Comparison of ENCODE assay signal across 26 mouse cellular contexts in the genomic region with DNA sequence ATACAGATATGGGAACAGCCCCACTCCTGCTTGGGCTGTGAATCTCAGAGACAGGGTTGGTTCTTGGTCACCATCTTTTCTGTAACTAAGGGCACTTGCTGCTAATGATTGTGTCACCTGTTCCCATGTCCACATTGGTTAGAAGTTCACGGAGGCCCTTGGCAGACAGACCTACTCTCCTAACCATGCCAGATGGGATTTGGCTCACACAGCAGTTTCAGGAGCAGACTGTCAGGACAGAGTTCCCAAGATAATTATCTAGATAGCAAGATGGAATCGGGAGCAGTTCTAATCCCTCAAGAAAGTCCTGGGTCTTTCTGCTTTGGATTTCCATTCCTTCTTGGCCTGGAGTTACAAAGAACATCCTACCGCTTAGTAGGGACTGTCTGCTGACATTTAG.
DNase-seq lines count a peak whose midpoint lies in the region; ATAC-seq and TF ChIP-seq lines count a peak whose summit lies in the region.
"Had no signal": no experiment of that assay in that cellular context is flagged by ENCODE, and none has a peak within 500 bp of the region (broad histone marks: within the 10 kb centered on the region; RNA-seq: fewer than 3 reads in every experiment).

No protein-coding gene starts in this region.

- 50% methylated on average over 3 of the region's 3 CpGs for WGBS in liver, adult 2 months
- 86% methylated on average over 3 of the region's 3 CpGs for WGBS in liver, embryonic 11.5 days

- no peak for TF ChIP-seq CTCF in liver, adult 2 months (IDR thresholded peaks at IDR 0.05; ENCODE audit: low read depth, low read length)

- H3K4me3 ChIP-seq in liver, adult 2 months (ENCODE audit: insufficient read depth, low read depth, low read length) = no peak overlapping the region
- no peak overlapping the region for H3K4me3 ChIP-seq in liver, embryonic 11.5 days (ENCODE audit: low read depth, low read length)
- H3K4me3 ChIP-seq: embryonic facial prominence, embryonic 13.5 days; embryonic facial prominence, embryonic 15.5 days; erythroblast, embryonic 14.5 days; forebrain, embryonic 13.5 days; forebrain, embryonic 15.5 days had no signal

- no peak overlapping the region for H3K27ac ChIP-seq in liver, adult 2 months (replicated peaks; ENCODE audit: insufficient read depth, low read depth, low read length)
- H3K27ac ChIP-seq in liver, embryonic 11.5 days (ENCODE audit: low read depth, low read length) = no peak overlapping the region
- H3K27ac ChIP-seq: embryonic facial prominence, embryonic 13.5 days; embryonic facial prominence, embryonic 15.5 days; forebrain, embryonic 13.5 days; forebrain, embryonic 15.5 days had no signal

- H3K9me3 ChIP-seq in liver, embryonic 11.5 days (ENCODE audit: control insufficient read depth, low read length) = no peaks in the 10 kb centered on the region
- H3K9me3 ChIP-seq: embryonic facial prominence, embryonic 13.5 days; embryonic facial prominence, embryonic 15.5 days; forebrain, embryonic 13.5 days; forebrain, embryonic 15.5 days had no signal

- H3K9ac ChIP-seq in liver, adult 2 months (ENCODE audit: low read depth, low read length) = no peak overlapping the region
- H3K9ac ChIP-seq in liver, embryonic 11.5 days (ENCODE audit: low read depth, low read length) = no peak overlapping the region
- H3K9ac ChIP-seq: embryonic facial prominence, embryonic 13.5 days; embryonic facial prominence, embryonic 15.5 days; forebrain, embryonic 13.5 days; forebrain, embryonic 15.5 days had no signal

- TF ChIP-seq POLR2A in liver, adult 2 months (IDR thresholded peaks at IDR 0.05; ENCODE audit: extremely low read depth, insufficient read depth, low read length) = no peak

- H3K4me1 ChIP-seq in liver, adult 2 months (ENCODE audit: control insufficient read depth, insufficient read depth, low read length) = no peaks in the 10 kb centered on the region
- no peaks in the 10 kb centered on the region for H3K4me1 ChIP-seq in liver, embryonic 11.5 days (replicated peaks; ENCODE audit: control insufficient read depth, insufficient read depth, low read length)
- H3K4me1 ChIP-seq: embryonic facial prominence, embryonic 15.5 days had no signal

- H3K27me3 ChIP-seq in liver, adult 2 months (ENCODE audit: control insufficient read depth, insufficient read depth, low read length) = no peaks in the 10 kb centered on the region
- no peaks in the 10 kb centered on the region for H3K27me3 ChIP-seq in liver, embryonic 11.5 days (replicated peaks; ENCODE audit: control insufficient read depth, insufficient read depth, low read length)
- H3K27me3 ChIP-seq: CH12.LX; embryonic facial prominence, embryonic 15.5 days; forebrain, embryonic 15.5 days; Patski had no signal

- DNase-seq in adrenal gland, postnatal 10 days = peak; percentile 13
- DNase-seq in adrenal gland, adult 18-20 months (ENCODE audit: low spot score in 2 of 2) = no peak
- DNase-seq in cerebellum, postnatal 10 days = peak; percentile 35 to 48
- no peak for DNase-seq in cerebellum, adult 11-12 months
- DNase-seq in liver, adult 2 months (ENCODE audit: extremely low read depth, low read depth, low spot score) = peak; percentile 93
- no peak for DNase-seq in liver, embryonic 11.5 days (ENCODE audit: low spot score)
- DNase-seq in gonadal fat pad, adult 2 months (ENCODE audit: low read depth) = peak; percentile 28
- no peak for DNase-seq in layer of hippocampus, adult 11-12 months (ENCODE audit: low spot score)
- DNase-seq: adrenal gland, adult 8-10 months; adrenal gland, postnatal 36 days; B cell, adult 2 months; cerebellum, adult 11 months; cerebellum, adult 8-10 months; cerebellum, adult 9-11 months; cerebellum, postnatal 36 days; embryo, embryonic 11 days had no signal

- H3K79me2 ChIP-seq in liver, adult 2 months (ENCODE audit: control insufficient read depth, insufficient read depth, low read length) = no peaks in the 10 kb centered on the region

- no peak overlapping the region for H3K4me2 ChIP-seq in liver, embryonic 11.5 days
- H3K4me2 ChIP-seq: embryonic facial prominence, embryonic 13.5 days; embryonic facial prominence, embryonic 15.5 days; forebrain, embryonic 13.5 days; forebrain, embryonic 15.5 days had no signal

- peaks cover 50% of the 10 kb centered on the region for H3K36me3 ChIP-seq in liver, adult 2 months (ENCODE audit: control insufficient read depth, insufficient read depth, low read length)
- no peaks in the 10 kb centered on the region for H3K36me3 ChIP-seq in liver, embryonic 11.5 days (ENCODE audit: control insufficient read depth, insufficient read depth, low read length)
- H3K36me3 ChIP-seq: embryonic facial prominence, embryonic 13.5 days; embryonic facial prominence, embryonic 15.5 days; forebrain, embryonic 15.5 days; G1E had no signal

- no peak for ATAC-seq in liver, embryonic 11.5 days (replicated peaks; ENCODE audit: low FRiP score)
- ATAC-seq: activated CD4-positive, CD25-positive, alpha-beta regulatory T cell, adult 4 months; CD4-positive, CD25-positive, alpha-beta regulatory T cell, adult 4 months; forebrain, embryonic 13.5 days; forebrain, embryonic 15.5 days; Patski had no signal

Comparison
In these comparisons a context has a peak if more than half of its experiments do, and no peak if none do; other contexts are left out.
1. DNase-seq: peak in adrenal gland, postnatal 10 days (single experiment), cerebellum, postnatal 10 days (2 of 2), liver, adult 2 months (single experiment) and gonadal fat pad, adult 2 months (single experiment); none in adrenal gland, adult 18-20 months (0 of 2), cerebellum, adult 11-12 months (single experiment), liver, embryonic 11.5 days (single experiment) and layer of hippocampus, adult 11-12 months (single experiment).